Mouse (Mus musculus) stomach, postnatal 0 days (tissue): ENCODE results near the gene Cd59b. TPM values are rescaled to one million over a fixed set of nuclear protein-coding genes. Genes with fewer than 3 reads are reported as not detected.

Experiments
- ATAC-seq: fragments of 200-750 bp; cut with Nextera tagmentation; 2 replicates; pipeline ENCODE4 v1.8.0; 2017; ENCODE audit not compliant: low FRiP score, low TSS enrichment
- DNase-seq: peaks from one replicate; pipeline ENCODE4 v3.0.0-alpha.2; 2016; ENCODE audit warnings: low spot score
- H3K27ac ChIP-seq: fragments of 300-500 bp; sonication (generic); replicated peaks from 2 replicates; pipeline ENCODE4 v1.5.1; 2014; ENCODE audit warnings: mild to moderate bottlenecking, control low read depth
- H3K27me3 ChIP-seq: fragments of 300-500 bp; sonication (generic); 2 replicates; pipeline ENCODE4 v1.6.1; 2014; ENCODE audit warnings: low read length; ENCODE audit not compliant: control insufficient read depth, insufficient read depth
- H3K36me3 ChIP-seq: fragments of 300-500 bp; sonication (generic); 2 replicates; pipeline ENCODE4 v1.6.1; 2014; ENCODE audit warnings: low read length, mixed read lengths; ENCODE audit not compliant: control insufficient read depth, insufficient read depth
- H3K4me1 ChIP-seq: fragments of 300-500 bp; sonication (generic); replicated peaks from 2 replicates; pipeline ENCODE4 v1.6.1; 2014; ENCODE audit warnings: antibody characterized with exemption; ENCODE audit not compliant: control insufficient read depth, insufficient read depth
- H3K4me2 ChIP-seq: fragments of 300-500 bp; sonication (generic); replicated peaks from 2 replicates; pipeline ENCODE4 v1.6.1; 2014; ENCODE audit warnings: low read depth, mild to moderate bottlenecking, control low read depth, moderate library complexity
- H3K4me3 ChIP-seq: fragments of 300-500 bp; sonication (generic); 2 replicates; pipeline ENCODE4 v1.5.1; 2014; ENCODE audit warnings: low read depth, low read length, control low read depth
- H3K9ac ChIP-seq: fragments of 300-500 bp; sonication (generic); 2 replicates; pipeline ENCODE4 v1.6.1; 2014; ENCODE audit warnings: mild to moderate bottlenecking, low read length, control low read depth, mixed read lengths
- H3K9me3 ChIP-seq: fragments of 300-500 bp; sonication (generic); 2 replicates; pipeline ENCODE4 v1.6.1; 2016; ENCODE audit warnings: low read length; ENCODE audit not compliant: control insufficient read depth
- CTCF ChIP-seq: IDR thresholded peaks from 2 replicates; pipeline ENCODE4 v1.5.1; 2016; ENCODE audit warnings: antibody characterized with exemption, low read depth, mild to moderate bottlenecking, moderate library complexity
- EP300 ChIP-seq: optimal IDR thresholded peaks from 2 replicates; pipeline ENCODE3; 2016; ENCODE audit warnings: antibody characterized with exemption
- WGBS: fragments of 180-500 bp; shearing (Covaris S2); extraction: QIAGEN DNeasy Blood & Tissue Kit; methylation state at CpG from one replicate; pipeline ENCODE4 v1.1.7; 2014; 5-methylcytosine and 5-hydroxymethylcytosine counted together
- polyA plus RNA-seq: library from polyadenylated mRNA; unstranded; fragments of >200 nt; fragmentation: Nextera tagmentation; extraction: Ambion mirVana; gene quantifications from 2 replicates; pipeline ENCODE4 v1.2.1, GENCODE M21; 2015

Cd59b gene
- polyA plus RNA-seq, 1 experiment from 2014 or later = 5.5 TPM

DNA sequence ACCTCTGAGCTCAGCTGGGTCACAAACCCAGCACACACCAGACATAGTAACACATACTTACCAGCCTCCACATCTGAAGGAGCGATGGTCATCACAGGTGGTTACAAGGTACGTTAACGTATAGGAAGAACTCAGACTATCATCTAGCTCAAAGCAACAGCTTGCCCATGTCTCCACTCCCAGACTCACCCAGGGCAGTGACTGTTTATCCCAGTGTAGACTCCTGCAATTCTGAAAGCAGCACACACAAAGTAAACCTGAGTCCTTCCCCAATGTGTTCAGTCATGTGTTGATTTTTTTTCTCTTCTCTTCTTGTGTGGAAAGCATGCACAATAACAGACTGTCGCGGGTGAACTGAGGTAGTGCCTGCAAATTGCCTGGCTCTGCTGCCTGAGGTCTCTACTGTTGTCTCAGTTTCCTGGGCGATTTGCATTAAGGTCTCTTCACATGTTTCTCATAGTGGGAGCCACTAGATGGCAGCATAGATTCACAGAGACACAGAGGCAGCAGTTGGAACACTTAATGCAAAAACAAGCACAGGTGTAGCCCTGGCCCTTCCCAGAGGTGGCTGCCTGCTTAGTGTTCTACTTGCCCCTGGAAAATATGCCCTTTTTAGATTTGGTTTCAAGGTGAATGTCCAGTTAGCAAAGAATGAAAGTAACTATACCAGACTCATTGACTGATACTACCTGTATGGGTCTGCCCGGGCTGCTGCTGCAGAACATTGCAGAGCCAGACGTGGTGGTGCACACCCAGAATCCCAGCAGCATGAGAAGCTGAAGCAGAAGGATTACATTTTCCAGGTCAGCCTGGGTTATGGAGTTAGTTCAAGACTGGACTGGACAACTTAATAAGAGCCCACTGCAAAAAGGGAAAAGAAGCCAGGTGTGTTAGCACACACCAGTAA lies 64.8 kb downstream of the Cd59b start:
- Histone ChIP-seq H3K27me3 (no peaks in the 10 kb centered on the region), H3K4me1 (no peaks in the 10 kb centered on the region), H3K27ac (no peak overlapping the region), H3K4me3 (no peak overlapping the region), H3K9ac (no peak overlapping the region), H3K36me3 (no peaks in the 10 kb centered on the region), H3K9me3 (no peaks in the 10 kb centered on the region), H3K4me2 (no peak overlapping the region)
- ATAC-seq = peak; percentile 62
- peak; percentile 71 for DNase-seq
- peak; percentile 98 for TF ChIP-seq CTCF
- TF ChIP-seq EP300 = no peak
- 36% methylated on average over 8 of the region's 8 CpGs for WGBS

DNA sequence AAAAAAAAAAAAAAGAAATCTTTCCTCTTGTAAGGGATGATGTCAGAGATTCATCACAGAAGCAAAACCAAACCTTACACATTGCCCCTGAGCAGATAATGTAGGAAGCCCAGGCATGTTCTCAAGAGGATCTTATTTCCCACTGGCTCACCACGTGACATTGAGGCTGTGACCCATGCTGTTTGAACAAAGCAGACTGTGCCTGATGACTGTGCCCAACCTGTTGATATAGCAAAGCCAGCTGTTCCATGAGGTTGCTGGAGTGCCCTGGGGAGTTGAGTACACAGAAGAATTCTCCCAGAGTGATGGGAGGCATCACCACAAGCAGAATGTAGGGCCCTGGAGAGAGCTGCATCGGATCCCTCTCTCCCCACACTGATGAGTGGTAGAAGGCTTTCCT lies 66.3 kb downstream of the Cd59b start:
- ATAC-seq (peak; percentile 37; the same call in 1 of the 2 replicates), DNase-seq (no peak)
- Histone ChIP-seq H3K4me2 (no peak overlapping the region), H3K9ac (no peak overlapping the region), H3K9me3 (no peaks in the 10 kb centered on the region), H3K27ac (no peak overlapping the region), H3K4me3 (no peak overlapping the region), H3K36me3 (no peaks in the 10 kb centered on the region), H3K27me3 (no peaks in the 10 kb centered on the region), H3K4me1 (no peaks in the 10 kb centered on the region)
- TF ChIP-seq EP300 (no peak), CTCF (no peak)
- 38% methylated on average over 2 of the region's 2 CpGs for WGBS

Other genes starting within 250 kb of the Cd59b start
- 10.6 and 11.1 TPM in 2 replicates for gene Lmo2, start 111.9 kb upstream of the Cd59b start, polyA plus RNA-seq
- gene Fbxo3, start 42.1 kb upstream of the Cd59b start, polyA plus RNA-seq = 38.4 and 39.4 TPM in 2 replicates
- 0.80 and 1.0 TPM in 2 replicates for gene 4931422A03Rik, start 41.5 kb upstream of the Cd59b start, polyA plus RNA-seq
- not detected in 2 replicates for gene Gm10912, start 4.0 kb upstream of the Cd59b start, polyA plus RNA-seq
- not detected in 2 replicates for gene Gm10799, start 1.3 kb upstream of the Cd59b start, polyA plus RNA-seq
- 58.4 and 59.6 TPM in 2 replicates for gene Cd59a, start 26.0 kb downstream of the Cd59b start, polyA plus RNA-seq
- gene A930018P22Rik, start 52.9 kb downstream of the Cd59b start, polyA plus RNA-seq = 0.47 and 0.53 TPM in 2 replicates